Mouse (Mus musculus): ENCODE results near the gene S1pr5. TPM values are rescaled to one million over a fixed set of nuclear protein-coding genes. Genes with fewer than 3 reads are reported as not detected.
"Not testable (repeated sequence)": the region's sequence is repeated elsewhere in the genome, so short reads cannot be mapped to it uniquely, and the experiment has no call there.

Gene S1pr5
- polyA plus RNA-seq, 1 experiment, result 0.53 TPM

GRCm38 (mm10) chr9:21238004-21238732, 10.1 kb downstream of the S1pr5 start:
- DNase-seq (ENCODE audit: low read depth), result no peak

- DNase-seq (ENCODE audit: low read depth), result no peak
These were observed 10.8 kb downstream of the S1pr5 start for GRCm38 (mm10) chr9:21237368-21238003.

- no peak for DNase-seq (ENCODE audit: low read depth)
These were observed 11.3 kb downstream of the S1pr5 start for GRCm38 (mm10) chr9:21236991-21237367.

GRCm38 (mm10) chr9:21235341-21235740, 12.9 kb downstream of the S1pr5 start:
- no peak for DNase-seq (ENCODE audit: low read depth)

- DNase-seq (ENCODE audit: low read depth), result no peak
These were observed 14.4 kb downstream of the S1pr5 start for GRCm38 (mm10) chr9:21233805-21234204.

GRCm38 (mm10) chr9:21233366-21233765, 14.9 kb downstream of the S1pr5 start:
- no peak for DNase-seq (ENCODE audit: low read depth)

- DNase-seq (ENCODE audit: low read depth), result no peak
These were observed 15.4 kb downstream of the S1pr5 start for GRCm38 (mm10) chr9:21232867-21233266.

- no peak for DNase-seq (ENCODE audit: low read depth)
These were observed 16.7 kb downstream of the S1pr5 start for GRCm38 (mm10) chr9:21231551-21231950.

GRCm38 (mm10) chr9:21227342-21227741, 20.9 kb downstream of the S1pr5 start:
- no peak for DNase-seq (ENCODE audit: low read depth)

- no peak for DNase-seq (ENCODE audit: low read depth)
These were observed 22.9 kb downstream of the S1pr5 start for GRCm38 (mm10) chr9:21225415-21225758.

GRCm38 (mm10) chr9:21224576-21225414, 23.4 kb downstream of the S1pr5 start:
- no peak for DNase-seq (ENCODE audit: low read depth)

GRCm38 (mm10) chr9:21223906-21224305, 24.3 kb downstream of the S1pr5 start:
- no peak for DNase-seq (ENCODE audit: low read depth)

GRCm38 (mm10) chr9:21223490-21223889, 24.8 kb downstream of the S1pr5 start:
- not testable (repeated sequence) for DNase-seq (ENCODE audit: low read depth)

- no peak for DNase-seq (ENCODE audit: low read depth)
These were observed 26.8 kb downstream of the S1pr5 start for GRCm38 (mm10) chr9:21221383-21221929.

GRCm38 (mm10) chr9:21220490-21221382, 27.5 kb downstream of the S1pr5 start:
- DNase-seq (ENCODE audit: low read depth), result no peak

- DNase-seq (ENCODE audit: low read depth), result no peak
These were observed 28.4 kb downstream of the S1pr5 start for GRCm38 (mm10) chr9:21219820-21220219.

GRCm38 (mm10) chr9:21216050-21216841, 32.0 kb downstream of the S1pr5 start:
- DNase-seq (ENCODE audit: low read depth), result no peak

- no peak for DNase-seq (ENCODE audit: low read depth)
These were observed 34.5 kb downstream of the S1pr5 start for GRCm38 (mm10) chr9:21213617-21214190.

GRCm38 (mm10) chr9:21211624-21212023, 36.6 kb downstream of the S1pr5 start:
- DNase-seq (ENCODE audit: low read depth), result no peak

- DNase-seq (ENCODE audit: low read depth), result no peak
These were observed 37.4 kb downstream of the S1pr5 start for GRCm38 (mm10) chr9:21210821-21211220.

Measured in gonadal fat pad, adult 2 months (tissue).